ENCODE assay signal across 9 mouse cellular contexts in the genomic region with DNA sequence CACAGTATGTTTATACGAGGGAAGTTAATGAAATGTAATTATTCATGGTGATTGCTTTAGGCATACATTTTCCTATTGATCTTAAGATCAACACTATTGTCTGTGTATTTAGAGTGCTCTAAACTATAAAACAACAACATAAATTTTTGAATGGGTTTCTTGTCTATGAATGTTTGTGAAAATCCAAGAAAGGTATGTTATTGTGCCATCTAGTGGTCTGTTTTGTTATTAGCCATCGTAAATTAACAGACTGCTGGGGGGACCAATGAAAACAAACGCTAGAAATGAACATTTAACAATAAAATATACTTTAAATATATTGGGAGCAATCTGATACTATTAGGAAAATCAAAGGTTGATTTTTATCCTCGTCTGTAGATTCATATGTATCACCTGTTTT.
DNase-seq lines count a peak whose midpoint lies in the region; ATAC-seq and TF ChIP-seq lines count a peak whose summit lies in the region.
"Had no signal": no experiment of that assay in that cellular context is flagged by ENCODE, and none has a peak within 500 bp of the region (broad histone marks: within the 10 kb centered on the region; RNA-seq: fewer than 3 reads in every experiment).

No protein-coding gene starts in this region.

- no peaks in the 10 kb centered on the region for H3K27me3 ChIP-seq in forebrain, postnatal 0 days (ENCODE audit: insufficient read depth, low read length)
- H3K27me3 ChIP-seq in forebrain, embryonic 10.5 days (ENCODE audit: poor library complexity, severe bottlenecking), result no peaks in the 10 kb centered on the region
- H3K27me3 ChIP-seq in liver, embryonic 14.5 days (ENCODE audit: control insufficient read depth, insufficient read depth, low read length), result no peaks in the 10 kb centered on the region
- no peaks in the 10 kb centered on the region for H3K27me3 ChIP-seq in forebrain, embryonic 15.5 days

- no peaks in the 10 kb centered on the region for H3K9me3 ChIP-seq in forebrain, postnatal 0 days (ENCODE audit: low read length)
- H3K9me3 ChIP-seq in forebrain, embryonic 10.5 days, result no peaks in the 10 kb centered on the region
- H3K9me3 ChIP-seq in liver, embryonic 14.5 days (ENCODE audit: control insufficient read depth, low read length), result no peaks in the 10 kb centered on the region
- H3K9me3 ChIP-seq in forebrain, embryonic 15.5 days, result no peaks in the 10 kb centered on the region

- peak; percentile 66 for TF ChIP-seq CTCF in forebrain, postnatal 0 days (IDR thresholded peaks at IDR 0.05; ENCODE audit: low read depth)
- peak; percentile 24; the same call in 1 of the 2 replicates for TF ChIP-seq CTCF in liver, embryonic 14.5 days (IDR thresholded peaks at IDR 0.05; ENCODE audit: low read depth)

- no peaks in the 10 kb centered on the region for H3K36me3 ChIP-seq in forebrain, postnatal 0 days (ENCODE audit: insufficient read depth)
- no peaks in the 10 kb centered on the region for H3K36me3 ChIP-seq in forebrain, embryonic 10.5 days (replicated peaks)
- H3K36me3 ChIP-seq in liver, embryonic 14.5 days (replicated peaks; ENCODE audit: control insufficient read depth, insufficient read depth, low read depth), result no peaks in the 10 kb centered on the region
- H3K36me3 ChIP-seq in forebrain, embryonic 15.5 days, result no peaks in the 10 kb centered on the region

- WGBS in forebrain, postnatal 0 days, result 18% methylated on average over 4 of the region's 4 CpGs
- 23% methylated on average over 4 of the region's 4 CpGs for WGBS in forebrain, embryonic 10.5 days
- WGBS in liver, embryonic 14.5 days (ENCODE audit: insufficient replicate concordance), result 16% methylated on average over 4 of the region's 4 CpGs
- WGBS in forebrain, embryonic 15.5 days, result 18% methylated on average over 4 of the region's 4 CpGs

- TF ChIP-seq EP300 in liver, embryonic 14.5 days (IDR thresholded peaks at IDR 0.05; ENCODE audit: low read depth), result no peak

- H3K4me1 ChIP-seq in forebrain, postnatal 0 days (ENCODE audit: insufficient read depth), result no peaks in the 10 kb centered on the region
- H3K4me1 ChIP-seq in forebrain, embryonic 10.5 days, result no peaks in the 10 kb centered on the region
- H3K4me1 ChIP-seq in liver, embryonic 14.5 days (replicated peaks; ENCODE audit: control insufficient read depth in 2 of 2, insufficient read depth in 2 of 2, low read length in 1 of 2), result no peaks in the 10 kb centered on the region
- no peaks in the 10 kb centered on the region for H3K4me1 ChIP-seq in forebrain, embryonic 15.5 days

- no peak overlapping the region for H3K4me2 ChIP-seq in forebrain, postnatal 0 days (ENCODE audit: low read depth)
- H3K4me2 ChIP-seq in liver, embryonic 14.5 days (ENCODE audit: low read depth), result no peak overlapping the region
- H3K4me2 ChIP-seq in forebrain, embryonic 15.5 days (replicated peaks), result no peak overlapping the region

- peak; percentile 40 for DNase-seq in forebrain, postnatal 0 days
- DNase-seq in forebrain, embryonic 10.5 days (ENCODE audit: extremely low spot score, low spot score), result no peak
- no peak for DNase-seq in liver, embryonic 14.5 days (ENCODE audit: low read depth in 3 of 3, low spot score in 3 of 3)
- DNase-seq in liver (no peak), adipocyte (ENCODE audit: low spot score) (peak; percentile 68)
- DNase-seq in naive thymus-derived CD4-positive, alpha-beta T cell, adult 2 months (ENCODE audit: low read depth), result peak; percentile 0
- DNase-seq: right cerebral cortex, postnatal 4 days had no signal

- H3K9ac ChIP-seq in forebrain, postnatal 0 days, result no peak overlapping the region
- no peak overlapping the region for H3K9ac ChIP-seq in liver, embryonic 14.5 days (replicated peaks)
- H3K9ac ChIP-seq in forebrain, embryonic 15.5 days (replicated peaks), result no peak overlapping the region

- no peak overlapping the region for H3K27ac ChIP-seq in forebrain, postnatal 0 days (ENCODE audit: low read depth, low read length)
- H3K27ac ChIP-seq in forebrain, embryonic 10.5 days, result no peak overlapping the region
- no peak overlapping the region for H3K27ac ChIP-seq in liver, embryonic 14.5 days
- no peak overlapping the region for H3K27ac ChIP-seq in forebrain, embryonic 15.5 days (replicated peaks)

- no peak for ATAC-seq in forebrain, postnatal 0 days
- ATAC-seq in liver, embryonic 14.5 days (ENCODE audit: insufficient read depth), result no peak
- no peak for ATAC-seq in activated CD4-positive, CD25-positive, alpha-beta regulatory T cell, adult 4 months
- ATAC-seq in forebrain, embryonic 15.5 days (replicated peaks), result no peak

- no peak overlapping the region for H3K4me3 ChIP-seq in forebrain, postnatal 0 days (ENCODE audit: low read depth, low read length)
- H3K4me3 ChIP-seq in forebrain, embryonic 10.5 days, result no peak overlapping the region
- H3K4me3 ChIP-seq in liver, embryonic 14.5 days (ENCODE audit: insufficient read depth in 1 of 2, low read depth in 2 of 2, low read length in 2 of 2), result no peak overlapping the region
- no peak overlapping the region for H3K4me3 ChIP-seq in forebrain, embryonic 15.5 days

Comparison
In these comparisons a context has a peak if more than half of its experiments do, and no peak if none do; other contexts are left out.
1. DNase-seq: peak in forebrain, postnatal 0 days (single experiment), adipocyte (single experiment) and naive thymus-derived CD4-positive, alpha-beta T cell, adult 2 months (single experiment); none in forebrain, embryonic 10.5 days (single experiment), liver, embryonic 14.5 days (0 of 3) and liver (single experiment).